Mouse (Mus musculus): ENCODE data around the gene Ranbp10.

GRCm38 (mm10) chr8:105804797-105805196, 22.4 kb downstream of the Ranbp10 start:
- TF ChIP-seq CTCF (IDR thresholded peaks at IDR 0.05; ENCODE audit: low read depth, low read length), result no peak
- no peak for TF ChIP-seq POLR2A (IDR thresholded peaks at IDR 0.05; ENCODE audit: borderline replicate concordance, low read depth, low read length)

Data from bone marrow macrophage, adult 2 months (primary cell).